Mouse (Mus musculus) heart, embryonic 12.5 days (tissue): ENCODE results near the gene Pank1. TPM values are rescaled to one million over a fixed set of nuclear protein-coding genes. Genes with fewer than 3 reads are reported as not detected.

Experiments
- ATAC-seq: fragments of 200-750 bp; cut with Nextera tagmentation; 2 replicates; pipeline ENCODE4 v1.8.0; 2017; ENCODE audit warnings: moderate TSS enrichment, moderate library complexity; ENCODE audit not compliant: insufficient number of reproducible peaks, low FRiP score
- H3K27ac ChIP-seq: fragments of 300-500 bp; sonication (generic); 2 replicates; pipeline ENCODE4 v1.5.1; 2016; ENCODE audit warnings: mild to moderate bottlenecking, moderate library complexity; ENCODE audit not compliant: poor library complexity, severe bottlenecking
- H3K27me3 ChIP-seq: fragments of 300-500 bp; sonication (generic); replicated peaks from 2 replicates; pipeline ENCODE4 v1.6.1; 2016; ENCODE audit warnings: mild to moderate bottlenecking, moderate library complexity
- H3K36me3 ChIP-seq: fragments of 300-500 bp; sonication (generic); 2 replicates; pipeline ENCODE4 v1.6.1; 2016; ENCODE audit warnings: mild to moderate bottlenecking, moderate library complexity
- H3K4me1 ChIP-seq: fragments of 300-500 bp; sonication (generic); replicated peaks from 2 replicates; pipeline ENCODE4 v1.6.1; 2016; ENCODE audit warnings: mild to moderate bottlenecking
- H3K4me2 ChIP-seq: fragments of 300-500 bp; sonication (generic); 2 replicates; pipeline ENCODE4 v1.6.1; 2016; ENCODE audit warnings: mild to moderate bottlenecking, moderate library complexity
- H3K4me3 ChIP-seq: fragments of 300-500 bp; sonication (generic); 2 replicates; pipeline ENCODE4 v1.5.1; 2016; ENCODE audit warnings: mild to moderate bottlenecking
- H3K9ac ChIP-seq: fragments of 300-500 bp; sonication (generic); 2 replicates; pipeline ENCODE4 v1.6.1; 2016; ENCODE audit warnings: mild to moderate bottlenecking, moderate library complexity
- H3K9me3 ChIP-seq: fragments of 300-500 bp; sonication (generic); replicated peaks from 2 replicates; pipeline ENCODE4 v1.6.1; 2016; ENCODE audit warnings: mild to moderate bottlenecking, moderate library complexity
- WGBS: fragments of 180-500 bp; shearing (Covaris S2); methylation state at CpG from one replicate; pipeline ENCODE4 v1.1.7; 2016; 5-methylcytosine and 5-hydroxymethylcytosine counted together
- microRNA counts: library from miRNA; unstranded; fragments of <30 nt; microRNA quantifications from one replicate; lab custom pipeline; 2017
- microRNA-seq: library from miRNA; unstranded; fragments of <30 nt; microRNA quantifications from one replicate; pipeline ENCODE4, GENCODE M21; 2017
- polyA plus RNA-seq: library from polyadenylated mRNA; unstranded; fragments of >200 nt; fragmentation: Nextera tagmentation; extraction: Ambion mirVana; gene quantifications from 2 replicates; pipeline ENCODE4 v1.2.1, GENCODE M21; 2016

Gene Pank1
- polyA plus RNA-seq, 1 experiment from 2014 or later: 13.9 TPM

DNA sequence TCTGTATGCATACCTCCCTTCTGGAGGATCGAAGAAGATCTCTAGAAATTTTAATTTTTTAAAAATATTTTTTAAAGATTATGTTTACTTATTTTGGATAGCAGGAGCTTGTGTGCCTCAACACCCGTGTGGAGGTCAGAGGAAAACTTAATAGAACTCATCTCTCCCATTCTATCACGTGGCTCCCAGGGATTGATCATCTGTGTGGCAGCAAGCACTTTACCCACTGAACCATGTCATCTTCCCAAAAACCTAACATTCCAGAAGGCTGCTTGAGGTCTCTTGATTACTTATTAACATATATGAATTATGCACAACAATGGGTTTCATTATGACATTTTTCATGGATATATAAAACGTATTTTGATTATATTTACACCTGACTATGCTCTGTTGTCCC is 82.9 kb downstream of the Pank1 start:
- H3K9me3 ChIP-seq: no peaks in the 10 kb centered on the region
- no peaks in the 10 kb centered on the region for H3K27me3 ChIP-seq
- H3K4me3 ChIP-seq: no peak overlapping the region
- no peak overlapping the region for H3K4me2 ChIP-seq
- no peaks in the 10 kb centered on the region for H3K4me1 ChIP-seq
- WGBS: 74% methylated on average over 4 of the region's 4 CpGs
- no peaks in the 10 kb centered on the region for H3K36me3 ChIP-seq
- no peak overlapping the region for H3K27ac ChIP-seq
- no peak for ATAC-seq
- no peak overlapping the region for H3K9ac ChIP-seq

DNA sequence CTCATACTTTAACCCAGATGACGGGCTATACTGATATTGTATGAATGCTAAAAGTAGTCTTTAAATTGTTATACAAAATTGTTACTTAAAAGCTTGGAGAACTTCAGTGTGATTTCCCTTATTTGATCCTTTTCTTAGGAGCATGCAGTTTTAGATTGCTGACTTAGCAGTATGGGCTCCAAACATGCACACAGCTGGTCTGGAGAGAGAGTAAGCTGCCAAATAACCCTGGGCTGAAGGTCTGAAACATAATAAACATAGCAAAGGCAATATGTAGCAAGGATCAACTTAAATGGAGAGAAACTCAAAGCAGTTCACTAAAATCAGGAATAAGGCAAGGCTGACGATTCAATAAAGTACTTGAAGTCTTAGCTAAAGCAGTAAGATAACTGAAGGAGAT is 96.8 kb downstream of the Pank1 start:
- Histone ChIP-seq H3K4me3 (no peak overlapping the region), H3K9ac (no peak overlapping the region), H3K9me3 (no peaks in the 10 kb centered on the region; the same call in 1 of the 2 replicates), H3K4me2 (no peak overlapping the region), H3K36me3 (no peaks in the 10 kb centered on the region), H3K27ac (no peak overlapping the region), H3K4me1 (no peaks in the 10 kb centered on the region), H3K27me3 (no peaks in the 10 kb centered on the region)
- WGBS: 84% methylated on average over 2 of the region's 2 CpGs
- ATAC-seq: no peak

DNA sequence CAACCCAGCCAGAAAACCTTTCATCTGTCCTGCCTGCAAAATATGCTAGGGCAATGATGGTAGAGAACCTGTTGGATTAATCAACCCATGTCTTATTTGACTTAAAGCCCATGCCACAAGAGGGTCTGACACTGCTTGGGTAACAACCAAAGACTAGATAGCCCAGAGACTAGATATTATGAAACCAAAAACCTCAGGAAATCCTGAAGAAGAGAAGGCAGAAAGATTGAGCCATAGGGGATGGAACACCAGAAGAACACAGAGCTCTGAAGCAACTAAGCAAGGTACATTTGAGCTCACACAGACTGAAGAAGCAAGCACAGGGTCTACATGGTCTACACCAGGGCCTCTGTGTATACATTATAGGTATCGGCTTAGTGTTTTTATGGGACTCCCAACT is 100.3 kb downstream of the Pank1 start:
- no peak for ATAC-seq
- no peaks in the 10 kb centered on the region for H3K27me3 ChIP-seq
- H3K4me2 ChIP-seq: no peak overlapping the region
- no peaks in the 10 kb centered on the region for H3K4me1 ChIP-seq
- no peak overlapping the region for H3K27ac ChIP-seq
- no peak overlapping the region for H3K4me3 ChIP-seq
- no peaks in the 10 kb centered on the region for H3K36me3 ChIP-seq
- H3K9me3 ChIP-seq: no peaks in the 10 kb centered on the region; the same call in 1 of the 2 replicates
- no peak overlapping the region for H3K9ac ChIP-seq
- WGBS: 91% methylated on average over 1 of the region's 1 CpGs

DNA sequence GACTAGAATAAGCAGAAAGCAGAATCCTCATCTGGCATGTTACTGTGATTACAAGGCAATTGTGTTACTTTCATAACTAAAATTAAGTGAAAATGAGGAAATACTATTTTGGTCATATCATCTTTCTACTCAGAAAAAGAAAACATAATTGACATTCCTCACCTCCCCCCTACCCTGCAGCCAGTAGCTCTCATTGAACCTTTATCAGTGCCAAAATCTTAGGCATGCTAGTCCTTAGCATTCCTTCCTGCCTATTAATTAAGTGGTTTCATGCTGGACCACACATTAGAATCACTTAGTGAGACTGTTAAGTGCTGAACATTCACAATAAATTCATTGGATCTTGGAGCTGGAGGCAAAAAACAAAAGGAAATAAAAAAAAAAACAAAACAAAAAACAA is 101.2 kb downstream of the Pank1 start:
- H3K27ac ChIP-seq: no peak overlapping the region
- no peaks in the 10 kb centered on the region for H3K4me1 ChIP-seq
- no peak overlapping the region for H3K4me2 ChIP-seq
- H3K36me3 ChIP-seq: no peaks in the 10 kb centered on the region
- ATAC-seq: no peak
- no peaks in the 10 kb centered on the region for H3K27me3 ChIP-seq
- H3K9ac ChIP-seq: no peak overlapping the region
- no peak overlapping the region for H3K4me3 ChIP-seq
- no peaks in the 10 kb centered on the region; the same call in 1 of the 2 replicates for H3K9me3 ChIP-seq

DNA sequence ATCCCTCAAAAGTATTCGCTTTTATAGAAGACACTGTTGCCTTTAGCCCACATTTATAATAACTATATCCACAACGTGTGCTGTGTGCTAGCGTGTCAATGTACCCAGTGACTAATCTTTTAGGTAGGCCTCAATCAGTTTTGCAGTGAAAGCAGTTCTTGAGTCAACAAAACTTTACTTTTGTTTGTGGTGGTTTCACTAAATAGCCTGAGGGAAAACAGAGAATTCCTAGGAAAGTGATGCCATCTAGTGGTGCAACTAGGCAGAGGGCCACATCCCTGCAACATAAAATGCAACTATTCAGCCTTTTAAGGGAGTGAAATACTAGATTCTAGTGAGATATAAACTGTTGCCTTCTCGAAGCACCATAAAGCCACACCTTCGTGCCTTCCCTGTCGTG is 106.5 kb downstream of the Pank1 start:
- Histone ChIP-seq H3K27ac (no peak overlapping the region), H3K4me2 (no peak overlapping the region), H3K9ac (no peak overlapping the region), H3K4me1 (no peaks in the 10 kb centered on the region), H3K27me3 (no peaks in the 10 kb centered on the region), H3K4me3 (no peak overlapping the region), H3K9me3 (no peaks in the 10 kb centered on the region), H3K36me3 (no peaks in the 10 kb centered on the region)
- ATAC-seq: no peak
- 23% methylated on average over 6 of the region's 6 CpGs for WGBS

DNA sequence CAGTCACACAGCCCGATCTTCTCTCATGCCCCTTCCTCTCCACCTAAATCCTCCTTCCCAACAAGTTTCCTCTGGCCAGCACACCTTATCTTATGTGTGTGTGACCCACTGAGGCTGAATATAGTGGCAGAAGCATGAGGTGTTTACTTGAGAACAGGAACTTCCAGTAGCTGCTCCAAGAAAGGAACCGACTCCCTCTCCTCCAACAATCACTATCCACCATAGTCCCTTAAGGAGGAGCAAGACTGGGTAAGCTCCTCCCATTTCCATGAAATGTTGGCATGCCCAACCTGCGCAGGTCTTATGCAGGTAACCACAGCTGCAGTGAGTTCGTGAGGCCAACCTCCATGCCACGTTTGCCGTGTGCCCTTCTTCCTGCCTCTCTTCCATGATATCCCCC is 108.5 kb downstream of the Pank1 start:
- H3K4me1 ChIP-seq: no peaks in the 10 kb centered on the region
- no peak for ATAC-seq
- no peak overlapping the region for H3K27ac ChIP-seq
- H3K27me3 ChIP-seq: no peaks in the 10 kb centered on the region
- no peak overlapping the region for H3K4me3 ChIP-seq
- H3K36me3 ChIP-seq: no peaks in the 10 kb centered on the region
- no peak overlapping the region for H3K4me2 ChIP-seq
- H3K9me3 ChIP-seq: no peaks in the 10 kb centered on the region
- H3K9ac ChIP-seq: no peak overlapping the region
- WGBS: 84% methylated on average over 6 of the region's 6 CpGs

DNA sequence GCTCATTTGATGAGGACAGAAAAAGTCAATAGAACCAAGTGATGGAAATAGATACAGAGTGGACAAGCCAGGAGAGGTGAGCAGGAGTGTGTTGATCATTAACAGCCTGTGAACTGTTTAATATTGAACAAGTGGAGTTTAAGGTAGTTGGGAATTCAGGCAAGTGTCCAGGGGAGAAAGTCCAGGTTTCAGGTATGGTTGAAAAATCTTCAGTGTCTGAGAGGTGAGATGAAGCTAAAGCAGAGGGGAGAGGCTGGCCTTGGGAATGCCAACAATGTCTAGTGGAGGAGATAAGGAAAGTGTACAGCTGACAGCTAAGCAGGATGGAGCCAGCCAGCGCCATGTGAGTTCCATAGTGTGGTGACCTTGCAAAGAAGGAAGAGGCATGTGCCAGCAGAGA is 120.5 kb downstream of the Pank1 start:
- peak; percentile 74; the same call in 1 of the 2 replicates for ATAC-seq
- H3K9ac ChIP-seq: no peak overlapping the region
- no peak overlapping the region for H3K4me2 ChIP-seq
- no peaks in the 10 kb centered on the region for H3K27me3 ChIP-seq
- H3K4me1 ChIP-seq: peaks cover 14% of the 10 kb centered on the region
- no peaks in the 10 kb centered on the region for H3K36me3 ChIP-seq
- H3K27ac ChIP-seq: peak overlapping the region; percentile 63
- H3K9me3 ChIP-seq: 0 out of 2 replicates have a peak, but pooled peaks cover 7% of the 10 kb centered on the region
- WGBS: 28% methylated on average over 1 of the region's 1 CpGs
- H3K4me3 ChIP-seq: no peak overlapping the region

MicroRNA genes within 50 kb of the gene (microRNA counts, 519-probe panel; counts per million panel counts)
- 5,569 counts per million, percentile 69 among the panel's probes with 10 or more counts for microRNA mmu-miR-107 (lab: Ali Mortazavi, UCI)

Small RNAs within 50 kb of the gene (microRNA-seq; reads per million reads assigned to microRNA genes)
- 2,535 reads per million, percentile 85 among the genes with 10 or more reads in this experiment for gene Mir107

Other genes starting within 250 kb of the Pank1 start
- 0.83 and 1.0 TPM in 2 replicates for gene Ifit1bl2, start 238.7 kb downstream of the Pank1 start, polyA plus RNA-seq
- 0.32 and 0.40 TPM in 2 replicates for gene Ifit1, start 238.6 kb downstream of the Pank1 start, polyA plus RNA-seq
- 37.2 and 37.8 TPM in 2 replicates for gene Slc16a12, start 132.2 kb downstream of the Pank1 start, polyA plus RNA-seq
- 40.5 and 43.4 TPM in 2 replicates for gene Kif20b, start 42.9 kb upstream of the Pank1 start, polyA plus RNA-seq